Mouse (Mus musculus): ENCODE results near the gene Exosc6.
"Not testable (repeated sequence)": the region's sequence is repeated elsewhere in the genome, so short reads cannot be mapped to it uniquely, and the experiment has no call there.

The Exosc6 gene

DNA sequence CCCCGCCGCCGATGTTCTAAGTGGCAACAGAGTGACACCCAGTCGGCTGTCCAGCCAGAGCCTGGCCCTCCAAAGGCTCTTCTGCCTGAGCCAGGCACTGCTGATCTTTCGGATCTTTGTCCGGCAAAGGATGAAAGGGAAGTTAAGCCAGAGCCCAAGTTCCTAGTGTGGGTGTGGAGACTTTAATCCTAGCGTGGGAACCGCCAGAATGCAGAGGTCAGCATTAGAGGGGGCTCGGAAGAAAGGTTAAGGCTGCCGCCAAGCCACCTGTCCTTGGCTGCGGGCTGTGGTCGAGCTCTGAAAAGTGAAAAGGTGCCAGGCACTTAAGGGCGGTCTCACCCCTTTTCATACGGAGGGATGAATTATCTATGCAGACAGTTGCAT is 5.5 kb downstream of the Exosc6 start:
- no peak for ATAC-seq (ENCODE audit: low TSS enrichment)

DNA sequence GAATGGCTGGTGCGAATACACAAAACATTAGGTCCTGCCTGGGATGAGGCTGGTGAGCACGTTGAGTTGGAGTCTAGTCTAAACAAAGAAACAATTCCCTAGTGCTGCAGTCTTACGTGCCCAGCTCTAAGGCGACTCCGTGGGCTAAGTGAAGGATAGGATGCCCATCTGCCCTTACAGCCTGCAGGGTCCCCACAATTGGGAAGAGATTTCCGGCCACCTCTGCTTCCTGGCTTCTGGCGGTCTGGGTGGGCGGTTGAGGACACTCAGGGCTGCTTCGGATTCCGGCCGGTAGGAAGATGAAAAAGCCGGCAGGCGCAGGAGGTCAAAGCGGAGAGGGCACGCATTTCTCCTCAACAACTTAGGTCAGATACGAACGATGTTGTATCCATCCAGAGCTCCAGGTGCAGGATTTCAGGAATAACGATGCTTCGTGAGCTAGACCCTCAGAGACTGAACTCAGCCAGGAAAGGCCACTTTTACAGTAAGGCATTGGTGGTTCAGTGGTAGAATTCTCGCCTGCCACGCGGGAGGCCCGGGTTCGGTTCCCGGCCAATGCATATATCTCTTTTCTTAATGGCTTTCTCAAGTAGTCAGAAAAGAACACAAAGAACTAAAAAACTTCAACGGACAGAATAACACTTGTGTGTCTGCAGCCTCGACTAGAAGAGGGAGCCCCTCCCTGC is 6.1 kb downstream of the Exosc6 start:
- peak; percentile 82 for ATAC-seq (ENCODE audit: low TSS enrichment)

DNA sequence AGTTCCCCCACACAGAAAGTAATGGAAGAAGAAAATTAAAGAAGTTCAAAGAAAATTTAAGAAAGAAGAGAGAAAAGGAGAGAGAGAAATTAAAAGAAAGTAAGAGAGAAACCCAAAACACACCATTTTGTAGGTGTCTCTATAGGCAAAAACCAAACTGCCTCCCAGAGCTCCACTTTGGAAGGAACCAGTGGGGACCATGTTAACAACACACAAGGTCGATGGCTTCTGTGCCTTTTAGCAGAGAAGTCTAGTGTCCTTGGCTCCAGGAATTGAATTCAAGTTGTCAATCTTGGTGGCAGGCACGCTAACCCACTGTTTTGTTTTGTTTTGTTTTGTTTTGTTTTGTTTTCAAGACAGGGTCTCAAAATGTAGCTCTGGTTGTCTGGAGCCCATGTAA is 6.8 kb downstream of the Exosc6 start:
- ATAC-seq (ENCODE audit: low TSS enrichment) = no peak

DNA sequence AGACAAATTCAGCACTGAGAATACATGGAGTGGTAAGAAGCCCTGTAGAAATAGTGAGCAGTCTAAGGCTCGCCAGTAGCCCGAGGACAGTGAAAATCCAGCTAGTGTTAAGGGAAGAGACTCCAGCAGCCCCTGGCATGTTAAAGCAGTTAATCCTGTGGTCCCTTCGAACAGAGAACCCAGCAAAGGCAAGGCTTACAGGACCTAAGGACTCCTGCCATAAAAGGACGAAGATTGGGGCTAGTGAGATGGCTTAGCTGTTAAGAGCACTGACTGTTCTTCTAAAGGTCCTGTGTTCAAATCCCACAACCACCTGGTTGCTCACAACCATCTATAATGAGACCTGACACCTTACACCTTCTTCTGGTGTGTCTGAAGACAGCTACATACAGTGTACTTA is 10.2 kb downstream of the Exosc6 start:
- ATAC-seq (ENCODE audit: low TSS enrichment) = no peak

DNA sequence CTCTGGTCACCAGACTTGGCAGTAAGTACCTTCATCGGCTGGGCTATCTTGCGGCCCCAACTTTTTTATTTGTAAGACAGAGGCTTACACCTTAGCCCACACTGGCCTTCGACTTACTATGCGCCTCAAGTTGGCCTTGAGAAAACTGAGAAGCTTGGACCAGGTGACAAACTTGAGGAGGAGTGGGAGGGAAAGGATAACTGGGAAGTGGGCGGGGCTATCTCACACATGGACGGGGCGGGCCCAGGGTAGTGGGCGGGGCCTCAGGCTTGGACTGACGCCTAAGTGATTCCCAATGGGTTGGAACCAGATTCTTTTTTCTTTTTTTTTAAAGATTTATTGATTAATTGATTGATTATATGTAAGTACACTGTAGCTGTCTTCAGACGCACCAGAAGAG is 11.3 kb downstream of the Exosc6 start:
- ATAC-seq (ENCODE audit: low TSS enrichment) = no peak

DNA sequence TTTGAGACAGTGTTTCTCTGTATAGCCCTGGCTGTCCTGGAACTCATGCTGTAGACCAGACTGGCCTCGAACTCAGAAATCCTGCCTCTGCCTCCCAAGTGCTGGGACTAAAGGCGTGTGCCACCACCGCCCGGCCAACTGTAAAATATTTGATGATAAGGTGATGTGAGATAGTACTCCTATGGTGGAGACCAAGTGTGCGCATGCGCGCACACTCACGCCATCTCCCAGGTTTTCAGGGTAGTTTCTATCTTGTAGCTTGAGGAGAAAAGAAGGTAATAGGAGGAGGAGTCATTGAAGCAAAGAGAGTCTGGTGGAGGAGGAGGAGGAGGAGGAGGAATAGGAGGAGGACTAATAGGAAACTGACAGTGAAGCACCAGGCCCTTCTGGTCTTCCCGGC is 12.5 kb downstream of the Exosc6 start:
- not testable (repeated sequence) for ATAC-seq (ENCODE audit: low TSS enrichment)

DNA sequence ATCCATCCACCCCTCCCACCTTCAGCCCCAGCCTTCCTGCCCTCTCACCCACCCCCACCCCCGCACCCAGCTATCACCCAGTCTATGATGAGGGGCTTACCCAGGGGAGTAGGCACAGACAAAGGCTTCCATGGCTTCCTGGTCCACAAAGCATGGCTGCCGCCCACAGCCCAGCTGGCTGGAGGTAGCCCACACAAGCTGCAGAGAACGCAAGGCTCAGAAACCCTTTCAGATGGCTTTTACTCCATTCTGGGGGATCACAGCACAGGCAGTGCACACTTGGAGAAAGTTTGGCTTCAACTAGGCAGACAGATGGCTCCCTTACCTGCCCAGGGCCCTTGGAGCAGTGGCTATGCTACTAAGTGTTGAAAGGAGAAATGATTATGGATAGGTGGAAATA is 19.8 kb downstream of the Exosc6 start:
- ATAC-seq (ENCODE audit: low TSS enrichment) = peak; percentile 86

DNA sequence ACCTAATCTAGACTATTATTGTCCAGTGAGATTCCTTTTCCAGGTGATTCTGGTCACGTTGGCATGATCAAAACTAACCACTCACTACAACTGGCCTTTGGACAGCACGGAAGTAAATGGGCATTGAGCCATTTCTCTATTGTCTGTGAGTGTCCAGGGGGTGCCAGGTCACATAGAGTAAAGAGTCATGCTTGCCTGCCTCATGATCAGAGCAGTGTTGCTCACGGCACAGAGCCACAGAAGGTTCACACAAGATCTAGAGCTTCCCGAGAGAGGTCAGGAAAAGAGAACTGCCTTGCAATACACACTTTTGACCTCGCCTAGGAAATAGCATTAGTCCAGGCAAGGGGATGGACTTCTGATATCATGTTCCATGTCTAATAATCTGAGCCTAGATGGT is 23.3 kb downstream of the Exosc6 start:
- ATAC-seq (ENCODE audit: low TSS enrichment) = no peak

DNA sequence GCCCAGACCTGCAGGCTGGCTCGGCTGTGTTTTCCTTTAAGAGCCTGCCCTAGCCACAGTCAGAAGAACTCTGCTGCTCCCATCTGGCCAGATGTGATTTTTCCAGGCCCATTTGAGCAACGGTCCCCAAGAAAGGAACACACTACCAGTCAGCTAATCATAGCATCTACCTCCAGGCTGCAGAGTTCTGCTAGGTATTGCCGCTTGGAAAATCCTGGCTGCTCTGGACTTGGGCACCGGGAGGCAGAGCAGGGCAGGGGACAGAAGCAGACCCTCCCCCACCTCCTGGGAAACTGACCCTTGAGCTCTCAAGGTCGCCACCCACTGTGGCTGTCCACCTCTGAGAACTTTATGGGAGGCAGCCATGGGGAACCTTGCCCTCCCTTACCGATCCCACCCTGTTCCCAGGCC is 23.7 kb downstream of the Exosc6 start:
- ATAC-seq (ENCODE audit: low TSS enrichment) = no peak

DNA sequence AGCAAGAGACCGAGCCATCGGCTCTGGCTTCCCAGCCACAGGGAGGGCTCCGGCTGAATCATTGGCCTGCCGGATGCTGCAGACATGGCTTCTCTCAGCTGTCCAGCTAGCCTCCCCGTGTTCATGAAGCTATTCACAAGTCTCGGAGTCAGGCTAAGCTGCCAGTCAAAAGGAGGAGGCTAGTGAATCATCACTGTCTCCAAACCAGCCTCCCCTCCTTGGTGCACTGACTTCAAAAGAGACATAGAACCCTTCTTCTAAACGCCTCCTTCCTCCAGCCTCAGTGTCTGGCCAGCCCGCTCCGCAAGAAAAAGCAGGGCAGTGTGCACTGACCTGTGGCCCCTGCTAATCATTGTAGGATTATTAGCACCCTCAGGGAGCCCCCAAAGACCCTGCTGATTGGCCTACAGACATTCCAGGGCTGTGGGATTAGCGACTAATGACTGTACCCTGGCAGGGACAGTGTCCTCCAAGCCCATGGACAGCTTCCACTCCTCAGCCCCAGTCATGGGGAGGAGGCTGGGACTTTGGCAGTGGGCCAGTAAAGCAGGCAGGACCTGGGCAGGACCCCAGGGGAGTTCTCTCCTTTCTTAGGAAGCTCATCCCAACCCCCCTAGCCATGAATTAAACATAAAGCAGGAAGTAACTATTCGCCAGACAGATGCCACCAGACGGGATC is 25.6 kb downstream of the Exosc6 start:
- ATAC-seq (ENCODE audit: low TSS enrichment) = peak; percentile 82

DNA sequence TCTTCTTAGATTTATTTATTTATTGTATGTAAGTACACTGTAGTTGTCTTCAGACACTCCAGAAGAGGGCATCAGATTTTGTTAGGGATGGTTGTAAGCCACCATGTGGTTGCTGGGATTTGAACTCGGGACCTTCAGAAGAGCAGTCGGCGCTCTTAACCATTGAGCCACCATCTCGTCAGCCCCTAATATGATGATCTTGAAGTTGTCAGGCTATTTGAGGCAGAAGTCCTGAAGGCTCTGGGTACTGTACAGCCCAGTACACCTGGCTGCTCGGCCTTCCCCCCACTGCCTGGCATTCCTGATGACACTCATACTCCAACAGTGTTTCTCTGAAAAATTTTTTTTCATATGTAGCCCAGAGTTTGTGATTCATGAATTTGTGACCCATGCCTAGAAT is 27.8 kb downstream of the Exosc6 start:
- ATAC-seq (ENCODE audit: low TSS enrichment) = not testable (repeated sequence)

DNA sequence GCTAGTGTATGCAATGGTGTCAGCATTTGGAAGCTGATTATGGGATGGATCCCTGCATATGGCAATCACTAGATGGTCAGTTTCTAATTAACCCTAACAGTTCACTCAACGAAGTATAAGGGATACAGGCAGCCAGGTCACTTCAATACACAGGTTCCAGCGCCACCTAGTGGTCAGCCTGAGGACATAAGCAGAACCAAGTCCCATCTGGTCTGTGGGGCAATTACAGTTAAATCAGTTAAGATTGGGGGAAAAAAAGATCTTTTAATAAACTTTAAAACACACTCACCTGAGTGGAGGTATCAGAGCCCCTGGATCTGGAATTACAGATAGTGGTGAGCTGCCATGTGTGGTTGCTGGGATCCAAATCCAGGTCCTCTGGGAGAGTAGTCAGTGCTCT is 34.0 kb downstream of the Exosc6 start:
- peak; percentile 71 for ATAC-seq (ENCODE audit: low TSS enrichment)

DNA sequence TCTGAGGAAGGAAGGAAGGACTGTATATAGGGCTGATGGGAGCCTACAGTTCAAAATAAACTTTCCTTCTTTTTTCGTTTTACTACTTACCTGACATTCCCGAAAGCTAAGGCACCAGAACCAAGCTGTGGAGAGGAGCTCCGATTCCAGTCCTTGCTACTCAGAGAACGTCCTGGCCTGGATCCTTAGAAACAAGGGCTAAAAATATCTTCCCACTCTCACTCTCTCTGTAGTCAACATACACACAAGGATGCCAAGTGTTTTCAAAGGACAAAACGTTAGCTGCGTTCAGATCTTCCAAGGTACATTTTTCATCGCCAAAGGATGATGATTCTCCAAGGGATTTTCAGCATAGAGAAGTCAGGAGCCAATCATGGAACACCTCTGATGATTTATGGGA is 35.6 kb downstream of the Exosc6 start:
- peak; percentile 39; the same call in 1 of the 2 replicates for ATAC-seq (ENCODE audit: low TSS enrichment)

DNA sequence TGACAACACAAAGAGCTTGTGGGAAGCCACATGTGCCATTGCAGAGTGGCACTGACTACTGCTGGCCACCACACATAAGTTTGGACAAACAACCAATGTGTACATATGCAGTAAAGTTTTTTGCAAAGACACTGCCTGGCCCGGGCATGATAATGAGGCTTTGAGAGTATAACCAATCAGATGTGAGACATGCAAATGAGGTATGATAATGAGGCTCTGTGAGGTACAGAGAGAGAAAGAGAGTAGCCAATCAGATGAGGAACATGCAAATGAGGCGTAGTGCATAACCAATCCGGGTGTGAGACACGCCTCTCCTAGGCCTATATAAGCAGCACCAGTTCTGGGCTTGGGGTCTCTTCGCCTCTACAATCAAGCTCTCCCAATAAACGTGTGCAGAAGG is 36.2 kb downstream of the Exosc6 start, which contains the start of gene Clec18a:
TSS of gene Clec18a (minus strand) at position 101 of the 400 bp plus-strand sequence.
- not testable (repeated sequence) for ATAC-seq (ENCODE audit: low TSS enrichment)

DNA sequence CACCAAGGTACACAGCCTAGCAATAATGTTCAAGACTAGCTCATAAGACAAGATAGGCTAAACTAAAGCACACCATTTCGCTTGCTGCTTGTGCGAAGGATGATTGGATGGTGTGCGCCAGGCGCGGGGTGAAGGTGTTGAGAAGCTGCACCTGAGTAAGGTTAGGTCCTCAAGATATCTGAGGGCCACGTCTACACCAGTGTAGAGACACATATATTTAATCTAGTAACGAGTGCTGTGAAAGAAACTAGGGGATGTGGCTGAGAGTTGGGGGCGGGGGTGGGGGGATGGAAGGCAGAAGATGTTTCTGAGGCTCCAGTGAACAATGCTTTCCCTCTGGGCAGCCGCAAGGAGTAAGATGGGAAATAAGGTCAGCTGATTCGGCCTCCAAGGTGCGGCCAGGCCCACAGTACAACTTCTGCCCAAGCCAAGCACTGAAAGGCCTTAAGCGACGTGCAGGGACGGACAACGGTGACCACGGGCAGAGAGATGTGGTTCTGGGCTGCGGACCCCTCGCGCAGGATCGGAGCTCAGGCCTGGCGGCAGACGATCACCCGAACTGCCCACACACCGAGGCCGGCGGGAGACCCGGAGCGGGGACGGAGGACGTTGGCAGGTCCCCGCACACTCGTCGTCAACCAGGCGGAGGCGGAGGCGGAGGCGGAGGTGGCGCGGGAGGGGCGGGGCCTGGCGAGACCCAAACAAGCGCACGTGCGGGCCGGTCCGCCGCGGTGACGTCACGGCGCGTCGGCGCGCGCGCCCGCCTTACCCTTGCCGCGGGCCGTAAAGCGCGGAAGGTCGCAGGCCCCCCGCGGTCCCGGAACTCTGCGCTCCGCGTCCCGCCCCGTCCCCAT is 38.0 kb downstream of the Exosc6 start, which contains the start of gene Pdpr:
TSS of gene Pdpr (plus strand) at position 766 of the 854 bp plus-strand sequence.
- peak; percentile 72 for ATAC-seq (ENCODE audit: low TSS enrichment)

DNA sequence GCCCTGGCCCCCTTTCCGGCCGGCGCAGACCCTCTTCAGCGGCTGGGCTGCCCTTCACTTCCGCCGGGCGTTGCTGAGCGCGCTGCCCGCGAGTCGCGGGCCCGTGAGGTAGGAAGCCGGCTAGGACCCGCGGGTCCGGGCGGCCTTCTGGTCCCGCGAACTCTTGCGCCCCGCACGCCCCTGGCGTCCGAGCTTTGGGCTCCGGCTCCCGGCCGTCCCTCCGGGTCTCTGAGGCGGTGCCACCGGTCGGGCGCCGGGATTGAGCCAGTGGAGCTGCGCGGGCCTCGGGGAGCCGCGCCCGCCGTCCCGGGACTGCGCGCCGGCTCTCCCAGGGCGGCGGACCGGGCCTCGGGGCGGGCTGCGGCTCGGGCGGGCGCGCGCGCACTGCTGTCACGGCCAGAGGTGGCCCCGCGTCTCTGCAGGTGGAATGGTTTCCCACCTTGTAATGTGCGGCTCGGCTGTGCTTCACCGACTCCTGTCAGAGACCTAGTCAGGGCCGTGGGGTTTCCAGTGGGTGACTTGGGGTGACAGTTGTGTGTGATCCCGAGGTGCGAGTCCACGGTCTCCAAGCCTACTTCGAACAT is 38.7 kb downstream of the Exosc6 start:
- peak; percentile 28; the same call in 1 of the 2 replicates for ATAC-seq (ENCODE audit: low TSS enrichment)
